Mouse (Mus musculus): ENCODE measurements around the gene C1qtnf12. TPM values are rescaled to one million over a fixed set of nuclear protein-coding genes. Genes with fewer than 3 reads are reported as not detected.

Gene C1qtnf12
- polyA plus RNA-seq, 1 experiment from 2014 or later, result 20.3 TPM

- ATAC-seq (ENCODE audit: extremely low read depth, insufficient number of reproducible peaks, low FRiP score, low TSS enrichment), result no peak
- Histone ChIP-seq H3K27ac (replicated peaks) (no peak overlapping the region), H3K4me3 (no peak overlapping the region), H3K36me3 (peaks cover 15% of the 10 kb centered on the region), H3K27me3 (replicated peaks) (no peaks in the 10 kb centered on the region), H3K4me1 (peaks cover 3% of the 10 kb centered on the region; the same call in 1 of the 2 replicates), H3K9me3 (no peaks in the 10 kb centered on the region), H3K9ac (no peak overlapping the region), H3K4me2 (no peak overlapping the region)
- WGBS, result 68% methylated on average over 5 of the region's 5 CpGs
These were observed 8.2 kb downstream of the C1qtnf12 start for GRCm38 (mm10) chr4:155970286-155970685.

- 73% methylated on average over 6 of the region's 6 CpGs for whole genome bisulfite sequencing
- no peaks in the 10 kb centered on the region for H3K36me3 ChIP-seq
- no peak overlapping the region for H3K9ac ChIP-seq
- no peak overlapping the region for H3K4me3 ChIP-seq
- H3K27ac ChIP-seq (replicated peaks), result no peak overlapping the region
- H3K4me1 ChIP-seq, result peaks cover 3% of the 10 kb centered on the region; the same call in 1 of the 2 replicates
- H3K9me3 ChIP-seq, result no peaks in the 10 kb centered on the region
- H3K4me2 ChIP-seq, result no peak overlapping the region
- H3K27me3 ChIP-seq (replicated peaks), result no peaks in the 10 kb centered on the region
- ATAC-seq (ENCODE audit: extremely low read depth, insufficient number of reproducible peaks, low FRiP score, low TSS enrichment), result no peak
These were observed 10.5 kb downstream of the C1qtnf12 start for GRCm38 (mm10) chr4:155972651-155973050.

- Histone ChIP-seq H3K4me2 (no peak overlapping the region), H3K9me3 (no peaks in the 10 kb centered on the region), H3K4me3 (no peak overlapping the region), H3K27me3 (replicated peaks) (no peaks in the 10 kb centered on the region), H3K9ac (no peak overlapping the region), H3K36me3 (no peaks in the 10 kb centered on the region), H3K27ac (replicated peaks) (no peak overlapping the region), H3K4me1 (peaks cover 3% of the 10 kb centered on the region; the same call in 1 of the 2 replicates)
- no peak for ATAC-seq (ENCODE audit: extremely low read depth, insufficient number of reproducible peaks, low FRiP score, low TSS enrichment)
- 61% methylated on average over 2 of the region's 2 CpGs for WGBS
These were observed 11.1 kb downstream of the C1qtnf12 start for GRCm38 (mm10) chr4:155973239-155973638.

GRCm38 (mm10) chr4:155981436-155982082 lies 19.4 kb downstream of the C1qtnf12 start:
- Histone ChIP-seq H3K36me3 (no peaks in the 10 kb centered on the region), H3K27ac (replicated peaks) (no peak overlapping the region), H3K27me3 (replicated peaks) (peaks cover 24% of the 10 kb centered on the region), H3K4me3 (no peak overlapping the region), H3K9me3 (0 out of 2 replicates have a peak, but pooled peaks cover 4% of the 10 kb centered on the region), H3K4me2 (no peak overlapping the region), H3K9ac (no peak overlapping the region), H3K4me1 (no peaks in the 10 kb centered on the region)
- no peak for ATAC-seq (ENCODE audit: extremely low read depth, insufficient number of reproducible peaks, low FRiP score, low TSS enrichment)
- WGBS, result 67% methylated on average over 12 of the region's 12 CpGs

- WGBS, result 20% methylated on average over 2 of the region's 2 CpGs
- ATAC-seq (ENCODE audit: extremely low read depth, insufficient number of reproducible peaks, low FRiP score, low TSS enrichment), result no peak
- H3K9me3 ChIP-seq, result 0 out of 2 replicates have a peak, but pooled peaks cover 4% of the 10 kb centered on the region
These were observed 21.7 kb downstream of the C1qtnf12 start for GRCm38 (mm10) chr4:155983788-155984187.

GRCm38 (mm10) chr4:155991211-155991907 lies 29.2 kb downstream of the C1qtnf12 start:
- H3K4me2 ChIP-seq, result peak overlapping the region; percentile 99
- peak overlapping the region; percentile 84 for H3K9ac ChIP-seq

More at GRCm38 (mm10) chr4:155983788-155984187, 21.7 kb downstream of the C1qtnf12 start:
- Histone ChIP-seq H3K27ac (replicated peaks) (no peak overlapping the region), H3K4me3 (no peak overlapping the region), H3K9ac (no peak overlapping the region), H3K36me3 (no peaks in the 10 kb centered on the region), H3K4me1 (no peaks in the 10 kb centered on the region), H3K4me2 (no peak overlapping the region), H3K27me3 (replicated peaks) (peaks cover 24% of the 10 kb centered on the region)

GRCm38 (mm10) chr4:155991908-155992230 lies 29.8 kb downstream of the C1qtnf12 start:
- Histone ChIP-seq H3K4me3 (peak overlapping the region; percentile 96), H3K4me2 (peak overlapping the region; percentile 99), H3K9me3 (no peaks in the 10 kb centered on the region), H3K9ac (peak overlapping the region; percentile 84), H3K27ac (replicated peaks) (peak overlapping the region; percentile 92), H3K27me3 (replicated peaks) (no peaks in the 10 kb centered on the region), H3K4me1 (peaks cover 31% of the 10 kb centered on the region), H3K36me3 (peaks cover 26% of the 10 kb centered on the region)
- no peak for ATAC-seq (ENCODE audit: extremely low read depth, insufficient number of reproducible peaks, low FRiP score, low TSS enrichment)
- 25% methylated on average over 37 of the region's 37 CpGs for WGBS

More at GRCm38 (mm10) chr4:155991211-155991907, 29.2 kb downstream of the C1qtnf12 start:
- Histone ChIP-seq H3K27ac (replicated peaks) (peak overlapping the region; percentile 92; the same call in 1 of the 2 replicates), H3K27me3 (replicated peaks) (no peaks in the 10 kb centered on the region), H3K36me3 (peaks cover 21% of the 10 kb centered on the region), H3K9me3 (no peaks in the 10 kb centered on the region), H3K4me1 (peaks cover 31% of the 10 kb centered on the region), H3K4me3 (peak overlapping the region; percentile 96)
- 84% methylated on average over 22 of the region's 22 CpGs for WGBS
- ATAC-seq (ENCODE audit: extremely low read depth, insufficient number of reproducible peaks, low FRiP score, low TSS enrichment), result no peak

- WGBS, result under 1% methylated on average over 99 of the region's 99 CpGs
- Histone ChIP-seq H3K4me3 (peak within 1 kb of the TSS; percentile 96), H3K9ac (peak within 1 kb of the TSS; percentile 88), H3K4me1 (peaks cover 31% of the 10 kb centered on the region), H3K36me3 (peaks cover 31% of the 10 kb centered on the region), H3K9me3 (no peaks in the 10 kb centered on the region), H3K27me3 (replicated peaks) (no peaks in the 10 kb centered on the region), H3K27ac (replicated peaks) (peak within 1 kb of the TSS; percentile 97), H3K4me2 (peak within 1 kb of the TSS; percentile 99)
- ATAC-seq (ENCODE audit: extremely low read depth, insufficient number of reproducible peaks, low FRiP score, low TSS enrichment), result peak; percentile 80
These were observed 30.3 kb downstream of the C1qtnf12 start, which contains the start of the genes B3galt6 and Sdf4 for GRCm38 (mm10) chr4:155992241-155992905. Gene B3galt6, minus strand, starts transcription at chr4:155992649. Gene Sdf4, plus strand, starts transcription at chr4:155992872.

- Histone ChIP-seq H3K4me3 (peak overlapping the region; percentile 96), H3K4me2 (peak overlapping the region; percentile 99)
- under 1% methylated on average over 70 of the region's 70 CpGs for WGBS
These were observed 30.9 kb downstream of the C1qtnf12 start for GRCm38 (mm10) chr4:155992906-155993547.

GRCm38 (mm10) chr4:155993606-155994005 lies 31.5 kb downstream of the C1qtnf12 start:
- Histone ChIP-seq H3K36me3 (peaks cover 43% of the 10 kb centered on the region), H3K27ac (replicated peaks) (peak overlapping the region; percentile 97), H3K4me3 (peak overlapping the region; percentile 96), H3K4me1 (peaks cover 31% of the 10 kb centered on the region), H3K27me3 (replicated peaks) (no peaks in the 10 kb centered on the region), H3K9me3 (no peaks in the 10 kb centered on the region), H3K9ac (peak overlapping the region; percentile 88), H3K4me2 (peak overlapping the region; percentile 99)
- no peak for ATAC-seq (ENCODE audit: extremely low read depth, insufficient number of reproducible peaks, low FRiP score, low TSS enrichment)
- WGBS, result 5% methylated on average over 15 of the region's 15 CpGs

More at GRCm38 (mm10) chr4:155992906-155993547, 30.9 kb downstream of the C1qtnf12 start:
- H3K36me3 ChIP-seq, result peaks cover 37% of the 10 kb centered on the region
- peak overlapping the region; percentile 88 for H3K9ac ChIP-seq
- no peaks in the 10 kb centered on the region for H3K27me3 ChIP-seq (replicated peaks)
- H3K4me1 ChIP-seq, result peaks cover 31% of the 10 kb centered on the region
- no peaks in the 10 kb centered on the region for H3K9me3 ChIP-seq
- H3K27ac ChIP-seq (replicated peaks), result peak overlapping the region; percentile 97
- peak; percentile 85 for ATAC-seq (ENCODE audit: extremely low read depth, insufficient number of reproducible peaks, low FRiP score, low TSS enrichment)

GRCm38 (mm10) chr4:156004109-156004508 lies 42.0 kb downstream of the C1qtnf12 start:
- Histone ChIP-seq H3K9ac (no peak overlapping the region), H3K9me3 (no peaks in the 10 kb centered on the region), H3K27me3 (replicated peaks) (no peaks in the 10 kb centered on the region), H3K27ac (replicated peaks) (no peak overlapping the region), H3K4me1 (no peaks in the 10 kb centered on the region), H3K4me3 (no peak overlapping the region), H3K36me3 (peaks cover 97% of the 10 kb centered on the region), H3K4me2 (no peak overlapping the region)
- no peak for ATAC-seq (ENCODE audit: extremely low read depth, insufficient number of reproducible peaks, low FRiP score, low TSS enrichment)
- 90% methylated on average over 3 of the region's 3 CpGs for WGBS

Measured in heart, embryonic 13.5 days (tissue).